Mouse (Mus musculus): Measurements from ENCODE around the gene Dnaic1. TPM values are rescaled to one million over a fixed set of nuclear protein-coding genes. Genes with fewer than 3 reads are reported as not detected.
A peak's percentile ranks its signal among the peaks of the same experiment; 100 is the strongest.

The Dnaic1 gene
- polyA plus RNA-seq, 1 experiment from 2014 or later = 1.5 TPM

DNA sequence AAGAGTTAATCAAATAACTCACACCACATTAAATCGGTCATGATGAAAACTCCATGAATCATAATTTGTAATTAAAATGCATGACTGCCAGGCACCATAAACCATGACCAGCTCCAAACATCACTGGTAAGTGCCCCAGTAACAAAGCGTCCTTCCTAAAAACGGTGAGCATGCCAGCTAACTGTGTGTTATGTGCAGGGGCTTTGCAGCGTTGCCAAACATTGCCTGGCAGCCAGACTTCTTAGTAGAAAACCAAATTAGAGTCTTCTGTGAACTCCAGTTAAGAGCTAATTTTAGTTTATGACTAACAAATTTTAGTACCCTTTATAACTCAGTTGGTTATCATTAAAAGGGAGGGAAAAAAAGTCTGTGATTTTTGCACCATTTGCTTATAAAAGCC, 3.9 kb downstream of the Dnaic1 start:
- ATAC-seq (ENCODE audit: low FRiP score) = no peak
- no peaks in the 10 kb centered on the region for H3K36me3 ChIP-seq (replicated peaks)

DNA sequence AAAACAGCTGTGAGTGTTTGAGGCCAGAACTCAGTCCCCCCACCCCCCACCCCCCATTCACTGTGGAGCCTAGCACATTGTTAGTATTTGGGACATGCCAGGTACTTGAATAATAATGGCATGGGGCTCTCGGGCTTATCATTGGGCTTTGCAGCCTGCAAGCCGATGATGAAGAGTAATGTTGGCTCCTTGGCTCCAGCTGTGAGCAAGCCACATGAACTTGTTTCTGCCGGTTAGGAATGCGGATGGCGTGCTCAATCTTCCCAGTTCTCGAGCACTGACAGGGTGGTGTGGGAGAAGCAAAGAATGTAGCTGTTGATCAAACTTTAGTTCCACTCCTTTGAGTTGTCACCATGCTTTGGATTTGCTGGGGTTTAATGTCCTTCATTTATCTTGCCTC, 6.3 kb downstream of the Dnaic1 start:
- Histone ChIP-seq H3K9me3 (no peaks in the 10 kb centered on the region), H3K27ac (no peak overlapping the region), H3K4me1 (peaks cover 24% of the 10 kb centered on the region), H3K4me2 (no peak overlapping the region), H3K9ac (no peak overlapping the region), H3K36me3 (replicated peaks) (no peaks in the 10 kb centered on the region), H3K27me3 (peaks cover 6% of the 10 kb centered on the region; the same call in 1 of the 2 replicates), H3K4me3 (replicated peaks) (no peak overlapping the region)
- no peak for ATAC-seq (ENCODE audit: low FRiP score)
- WGBS = 42% methylated on average over 6 of the region's 6 CpGs

More for the DNA sequence above, 3.9 kb downstream of the Dnaic1 start:
- H3K27me3 ChIP-seq = peaks cover 6% of the 10 kb centered on the region; the same call in 1 of the 2 replicates
- no peak overlapping the region for H3K4me3 ChIP-seq (replicated peaks)
- H3K9ac ChIP-seq = no peak overlapping the region
- no peak overlapping the region for H3K4me2 ChIP-seq
- H3K4me1 ChIP-seq = peaks cover 33% of the 10 kb centered on the region
- 75% methylated on average over 4 of the region's 4 CpGs for WGBS
- H3K9me3 ChIP-seq = no peaks in the 10 kb centered on the region
- H3K27ac ChIP-seq = no peak overlapping the region

DNA sequence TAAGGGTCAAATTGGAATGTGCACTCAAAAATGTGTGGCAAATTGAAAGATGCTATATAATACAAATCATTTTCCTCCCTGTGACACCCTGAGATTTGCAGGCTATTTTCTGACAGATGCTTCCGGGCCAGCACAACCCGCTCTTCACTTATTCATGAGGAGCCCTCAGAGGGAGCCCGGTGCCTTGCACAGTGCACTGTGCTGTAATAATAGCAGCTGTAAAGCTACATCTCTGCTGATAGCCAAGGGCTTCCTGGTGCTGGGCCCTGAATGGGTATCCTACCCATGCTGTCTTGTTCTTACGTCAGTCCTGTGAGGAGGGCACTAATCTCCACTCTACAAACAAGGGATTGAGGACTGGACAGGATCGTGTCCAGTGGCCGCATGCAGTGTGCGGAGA, 13.8 kb downstream of the Dnaic1 start:
- H3K36me3 ChIP-seq (replicated peaks) = no peaks in the 10 kb centered on the region
- no peak overlapping the region for H3K27ac ChIP-seq
- peaks cover 8% of the 10 kb centered on the region; the same call in 1 of the 2 replicates for H3K4me1 ChIP-seq
- ATAC-seq (ENCODE audit: low FRiP score) = no peak
- H3K9me3 ChIP-seq = no peaks in the 10 kb centered on the region
- H3K4me3 ChIP-seq (replicated peaks) = no peak overlapping the region
- peaks cover 12% of the 10 kb centered on the region for H3K27me3 ChIP-seq
- no peak overlapping the region for H3K9ac ChIP-seq
- WGBS = 77% methylated on average over 7 of the region's 7 CpGs
- H3K4me2 ChIP-seq = no peak overlapping the region

DNA sequence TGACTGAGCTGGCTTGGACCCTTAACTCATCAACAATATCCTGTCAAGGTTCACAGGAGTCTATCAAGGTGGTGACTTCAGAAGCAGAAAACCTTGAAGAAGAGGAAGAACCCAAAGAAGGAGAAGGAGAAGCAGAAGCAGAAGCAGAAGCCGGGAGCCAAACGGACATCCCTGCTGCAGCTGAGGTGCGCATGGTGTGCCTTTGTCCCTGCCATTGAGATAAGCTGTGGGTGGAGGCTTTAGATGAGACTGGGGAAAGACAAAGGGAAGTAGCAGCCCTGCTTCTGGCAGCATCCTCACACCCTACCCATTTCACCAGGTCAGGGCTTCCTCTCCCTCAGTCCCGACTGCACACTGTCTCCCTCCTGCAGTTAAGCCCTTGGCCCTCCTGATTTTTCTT, 33.2 kb downstream of the Dnaic1 start:
- 22% methylated on average over 4 of the region's 4 CpGs for WGBS
- no peak for ATAC-seq (ENCODE audit: low FRiP score)
- Histone ChIP-seq H3K36me3 (replicated peaks) (no peaks in the 10 kb centered on the region), H3K27me3 (peaks cover 30% of the 10 kb centered on the region), H3K9ac (no peak overlapping the region), H3K4me2 (no peak overlapping the region), H3K27ac (no peak overlapping the region), H3K4me1 (peaks cover 14% of the 10 kb centered on the region), H3K4me3 (replicated peaks) (no peak overlapping the region), H3K9me3 (no peaks in the 10 kb centered on the region)

DNA sequence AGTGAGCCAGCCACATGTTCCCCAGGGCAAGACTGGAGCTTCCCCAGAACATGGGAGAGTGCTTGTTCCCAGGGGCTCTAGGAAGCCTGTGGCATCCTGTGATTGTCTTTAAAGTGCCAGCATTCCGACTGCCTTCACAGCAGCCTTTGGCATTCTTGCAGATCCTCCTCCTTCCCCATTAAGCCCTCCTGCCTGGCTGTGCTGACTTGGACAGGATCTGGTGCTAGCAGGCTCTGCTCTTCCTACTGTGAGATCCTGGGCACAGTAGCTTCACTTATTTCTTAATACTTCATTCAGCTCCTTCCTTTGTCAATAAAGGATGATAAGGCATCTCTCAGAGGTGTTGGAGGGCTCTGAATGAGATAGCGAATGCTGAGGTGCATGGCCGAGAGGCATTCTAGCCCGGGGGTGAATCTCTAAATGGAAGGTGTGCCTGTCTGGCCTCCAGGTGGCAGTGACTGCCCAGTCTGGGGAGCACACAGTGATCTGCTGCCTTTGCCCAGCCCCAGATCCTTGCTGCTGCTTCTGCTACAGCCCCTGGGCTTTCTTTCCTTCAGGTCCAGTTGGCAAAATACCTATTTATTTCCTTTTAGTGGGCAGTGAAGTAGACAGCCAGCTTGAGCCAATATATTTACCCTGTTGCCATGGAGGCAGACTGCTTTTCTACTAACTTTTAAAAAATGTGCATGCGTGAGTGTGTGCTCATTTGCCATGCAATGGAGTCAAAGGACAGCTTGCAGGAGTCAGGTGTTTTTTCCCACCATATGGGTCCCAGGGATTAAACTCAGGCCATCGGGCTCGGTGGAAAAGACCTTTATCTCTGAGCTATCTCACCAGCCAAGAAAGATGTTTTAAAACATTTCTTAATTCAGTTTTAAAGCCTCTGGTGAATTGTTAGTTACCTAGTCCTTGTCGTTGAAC, 35.2 kb downstream of the Dnaic1 start:
- 38% methylated on average over 8 of the region's 8 CpGs for WGBS
- H3K27ac ChIP-seq = no peak overlapping the region
- H3K4me2 ChIP-seq = no peak overlapping the region
- ATAC-seq (ENCODE audit: low FRiP score) = no peak; the same call in 1 of the 2 replicates
- H3K27me3 ChIP-seq = peaks cover 36% of the 10 kb centered on the region
- H3K4me3 ChIP-seq (replicated peaks) = no peak overlapping the region
- no peaks in the 10 kb centered on the region for H3K9me3 ChIP-seq
- no peaks in the 10 kb centered on the region for H3K36me3 ChIP-seq (replicated peaks)
- H3K4me1 ChIP-seq = peaks cover 19% of the 10 kb centered on the region
- no peak overlapping the region for H3K9ac ChIP-seq

DNA sequence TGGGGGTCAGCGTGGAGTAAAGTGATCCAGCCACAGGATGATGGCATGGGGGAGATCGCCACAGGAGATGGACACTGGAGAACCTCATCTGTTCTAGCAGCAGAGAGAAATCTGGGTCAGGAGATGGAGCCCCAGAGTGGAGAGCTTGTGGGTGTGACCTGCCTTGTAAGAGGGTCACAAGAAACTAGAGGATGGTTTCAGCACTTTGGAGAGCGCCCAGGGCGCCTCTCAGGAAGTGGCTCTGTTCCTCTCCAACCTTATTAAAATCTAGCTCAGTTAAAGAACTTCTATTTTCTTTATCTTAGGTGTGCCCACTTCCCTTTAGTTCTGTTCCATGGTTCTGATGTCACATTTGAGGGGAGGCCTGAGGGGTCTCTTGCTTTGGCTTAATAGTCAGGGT, 37.2 kb downstream of the Dnaic1 start:
- peaks cover 39% of the 10 kb centered on the region for H3K27me3 ChIP-seq
- no peak overlapping the region for H3K9ac ChIP-seq
- 49% methylated on average over 4 of the region's 4 CpGs for WGBS
- no peak overlapping the region for H3K4me2 ChIP-seq
- ATAC-seq (ENCODE audit: low FRiP score) = no peak
- no peak overlapping the region for H3K4me3 ChIP-seq (replicated peaks)
- peaks cover 38% of the 10 kb centered on the region for H3K4me1 ChIP-seq
- no peaks in the 10 kb centered on the region for H3K9me3 ChIP-seq
- H3K36me3 ChIP-seq (replicated peaks) = no peaks in the 10 kb centered on the region
- no peak overlapping the region for H3K27ac ChIP-seq

DNA sequence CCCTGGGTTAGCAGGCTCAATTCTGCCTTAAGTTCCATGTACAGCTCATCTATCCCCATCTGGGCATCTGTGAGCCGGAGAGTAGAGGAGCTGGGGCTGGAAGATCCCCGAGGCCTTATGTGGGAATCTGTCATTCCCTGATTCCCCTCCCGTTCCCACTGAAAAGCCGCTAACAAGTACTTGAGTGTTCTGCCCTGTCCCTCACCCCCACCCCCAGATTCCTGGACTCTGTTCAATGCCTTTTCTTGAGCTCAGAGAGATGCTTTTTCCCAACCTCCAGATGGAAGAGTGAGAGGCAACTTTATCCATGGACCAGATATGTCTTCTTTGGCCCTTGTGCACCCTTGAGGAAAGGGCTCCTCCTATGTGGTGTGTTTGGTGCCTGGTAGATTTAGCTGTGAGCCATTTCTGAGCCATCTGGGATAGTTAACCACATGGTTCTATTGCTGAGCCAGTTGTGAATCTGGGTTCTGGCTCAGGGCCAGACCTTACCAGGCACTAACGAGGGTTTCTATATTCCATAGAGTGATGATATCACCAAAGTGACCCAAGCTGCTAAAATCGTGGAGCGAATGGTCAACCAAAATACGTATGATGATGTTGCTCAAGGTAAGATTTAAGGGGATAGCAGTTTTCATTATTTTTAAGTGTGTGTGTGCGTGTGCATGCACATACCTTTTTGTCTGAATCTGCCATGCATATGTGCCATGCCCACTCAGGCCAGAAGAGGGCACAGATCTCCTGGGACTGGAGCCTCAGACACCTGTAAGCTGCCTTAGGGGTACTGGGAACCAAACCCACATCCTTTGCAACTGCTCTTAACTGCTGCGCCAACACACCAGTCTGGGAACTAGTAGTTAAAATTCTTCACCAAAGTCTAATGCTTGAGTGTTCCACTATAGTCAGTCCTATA, 40.4 kb downstream of the Dnaic1 start:
- no peak overlapping the region for H3K4me2 ChIP-seq
- H3K27me3 ChIP-seq = 0 out of 2 replicates have a peak, but pooled peaks cover 15% of the 10 kb centered on the region
- no peaks in the 10 kb centered on the region for H3K9me3 ChIP-seq
- 74% methylated on average over 10 of the region's 10 CpGs for WGBS
- ATAC-seq (ENCODE audit: low FRiP score) = no peak
- H3K4me1 ChIP-seq = peaks cover 55% of the 10 kb centered on the region
- no peak overlapping the region for H3K9ac ChIP-seq
- H3K4me3 ChIP-seq (replicated peaks) = no peak overlapping the region
- no peak overlapping the region for H3K27ac ChIP-seq
- no peaks in the 10 kb centered on the region for H3K36me3 ChIP-seq (replicated peaks)

DNA sequence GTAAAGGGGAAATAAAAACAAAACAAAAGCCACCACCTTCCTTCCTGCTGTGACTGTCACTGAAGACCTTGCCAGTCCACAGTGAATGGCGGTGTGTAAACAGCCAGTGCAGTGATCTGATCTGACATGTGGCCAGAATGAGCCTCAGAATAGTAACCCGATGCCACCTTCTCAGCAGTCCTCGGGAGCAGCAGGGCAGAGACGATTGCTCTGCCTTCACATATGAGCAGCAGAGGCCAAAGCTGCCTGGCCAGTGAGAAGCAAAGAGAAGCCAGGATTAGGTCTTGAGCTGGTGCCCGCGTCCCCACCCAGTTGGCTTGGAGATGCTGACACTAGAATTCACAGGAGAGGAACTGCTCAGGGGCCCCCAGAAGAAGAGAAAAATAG, 41.0 kb downstream of the Dnaic1 start:
- Histone ChIP-seq H3K9ac (no peak overlapping the region), H3K4me2 (no peak overlapping the region), H3K4me1 (peaks cover 57% of the 10 kb centered on the region), H3K36me3 (replicated peaks) (no peaks in the 10 kb centered on the region), H3K27me3 (peaks cover 22% of the 10 kb centered on the region), H3K9me3 (no peaks in the 10 kb centered on the region), H3K4me3 (replicated peaks) (no peak overlapping the region), H3K27ac (no peak overlapping the region)
- ATAC-seq (ENCODE audit: low FRiP score) = no peak
- WGBS = 37% methylated on average over 6 of the region's 6 CpGs

DNA sequence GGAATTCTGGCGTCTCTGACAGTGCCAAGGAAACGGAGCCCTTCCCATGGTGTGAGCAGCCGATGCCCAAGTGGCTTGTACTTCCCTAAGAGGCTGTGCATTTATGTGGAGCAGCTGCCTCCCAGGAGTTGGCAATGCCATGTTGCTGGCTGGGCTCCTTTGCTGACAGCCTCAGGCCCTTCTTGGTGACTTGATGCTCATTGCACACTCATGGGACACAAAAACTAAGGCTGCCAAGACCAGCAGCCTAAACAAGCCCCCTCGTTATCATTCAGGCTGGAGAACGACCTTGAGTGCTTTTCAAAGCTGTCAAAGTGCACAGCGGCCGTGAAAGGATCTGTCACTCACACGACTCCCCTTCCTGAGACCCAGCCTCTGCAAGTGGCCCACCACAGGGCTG, 42.6 kb downstream of the Dnaic1 start:
- Histone ChIP-seq H3K4me1 (peaks cover 64% of the 10 kb centered on the region), H3K27ac (peak overlapping the region; percentile 89), H3K4me3 (replicated peaks) (no peak overlapping the region), H3K9ac (no peak overlapping the region), H3K36me3 (replicated peaks) (no peaks in the 10 kb centered on the region), H3K27me3 (peaks cover 27% of the 10 kb centered on the region), H3K4me2 (no peak overlapping the region), H3K9me3 (no peaks in the 10 kb centered on the region)
- ATAC-seq (ENCODE audit: low FRiP score) = peak; percentile 70
- 17% methylated on average over 8 of the region's 8 CpGs for WGBS

DNA sequence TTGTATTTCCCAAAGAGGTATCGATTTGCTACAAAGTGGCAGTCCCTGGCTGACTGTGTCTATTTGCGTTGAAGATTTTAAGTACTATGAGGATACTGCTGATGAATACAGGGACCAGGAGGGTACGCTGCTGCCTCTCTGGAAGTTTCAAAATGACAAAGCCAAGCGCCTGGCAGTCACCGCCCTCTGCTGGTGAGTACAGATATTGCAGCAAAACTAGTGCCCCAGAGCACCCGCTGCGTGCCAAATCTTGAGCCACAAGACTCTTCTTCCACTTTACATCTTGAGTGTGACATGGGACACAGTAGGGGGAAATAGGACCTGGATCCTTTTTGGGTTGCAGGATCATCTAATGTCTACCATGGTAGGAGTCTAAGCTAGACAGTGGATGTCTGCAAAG, 44.6 kb downstream of the Dnaic1 start:
- Histone ChIP-seq H3K9me3 (no peaks in the 10 kb centered on the region), H3K4me2 (no peak overlapping the region), H3K9ac (no peak overlapping the region), H3K36me3 (replicated peaks) (no peaks in the 10 kb centered on the region), H3K4me1 (peaks cover 77% of the 10 kb centered on the region), H3K27me3 (peaks cover 21% of the 10 kb centered on the region), H3K27ac (no peak overlapping the region), H3K4me3 (replicated peaks) (no peak overlapping the region)
- no peak for ATAC-seq (ENCODE audit: low FRiP score)
- WGBS = 7% methylated on average over 7 of the region's 7 CpGs

DNA sequence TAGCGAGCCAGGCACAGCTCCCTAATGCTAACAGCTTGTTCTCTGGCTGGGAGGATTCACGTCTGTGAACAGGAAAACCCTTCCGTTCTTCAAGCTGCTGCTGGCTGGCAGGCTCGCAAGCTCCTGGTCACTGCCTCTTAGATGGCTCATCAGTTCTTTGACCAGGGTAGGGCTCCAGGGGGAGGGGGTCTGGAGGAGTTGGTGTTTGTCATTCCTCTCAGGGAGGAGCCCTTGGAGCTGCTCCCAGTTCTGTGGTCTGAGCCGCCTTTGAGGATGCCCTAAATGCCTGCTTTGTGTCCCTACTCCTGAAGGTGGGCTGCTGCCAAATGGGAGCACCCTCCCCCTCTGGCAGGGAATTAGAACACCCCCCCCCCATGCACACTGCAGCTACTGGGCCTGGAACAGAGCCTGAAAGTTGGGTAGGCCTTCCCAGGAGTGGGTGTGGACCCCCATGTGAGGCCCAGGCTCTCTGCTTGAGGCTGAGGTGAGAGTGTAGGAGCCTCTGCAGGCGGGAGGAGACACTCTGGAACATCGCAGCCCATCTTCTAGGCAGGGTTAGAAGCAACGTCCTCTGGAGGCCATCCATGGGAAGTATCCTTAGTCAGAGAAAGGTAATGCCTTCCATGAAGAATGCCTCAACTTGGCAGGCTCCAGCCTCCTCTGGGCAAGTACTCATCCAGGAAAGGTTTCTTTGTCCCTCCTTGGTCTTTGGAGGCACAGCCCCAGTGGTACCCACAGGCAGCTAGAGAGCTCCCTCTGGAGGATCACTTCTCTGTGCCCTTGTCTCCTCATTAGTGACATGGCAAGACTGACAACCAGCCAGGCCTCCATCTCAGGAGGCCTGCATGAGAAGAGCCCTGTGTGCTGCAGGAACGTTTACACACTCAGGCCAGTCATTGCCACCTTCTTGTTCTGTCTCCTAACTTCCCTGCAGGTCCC, 46.4 kb downstream of the Dnaic1 start:
- H3K4me3 ChIP-seq (replicated peaks) = no peak overlapping the region
- no peaks in the 10 kb centered on the region for H3K9me3 ChIP-seq
- H3K4me2 ChIP-seq = no peak overlapping the region
- H3K27ac ChIP-seq = no peak overlapping the region
- H3K4me1 ChIP-seq = peaks cover 68% of the 10 kb centered on the region
- peak; percentile 25; the same call in 1 of the 2 replicates for ATAC-seq (ENCODE audit: low FRiP score)
- WGBS = 61% methylated on average over 9 of the region's 9 CpGs
- peaks cover 34% of the 10 kb centered on the region for H3K27me3 ChIP-seq
- no peaks in the 10 kb centered on the region for H3K36me3 ChIP-seq (replicated peaks)
- no peak overlapping the region for H3K9ac ChIP-seq
